Mouse (Mus musculus) stomach, embryonic 14.5 days (tissue): ENCODE measurements around the gene Snrnp25. TPM values are rescaled to one million over a fixed set of nuclear protein-coding genes. Genes with fewer than 3 reads are reported as not detected.

ENCODE experiments used
- ATAC-seq: fragments of 200-750 bp; cut with Nextera tagmentation; 2 replicates; pipeline ENCODE4 v1.8.0; 2017; ENCODE audit warnings: low read depth, moderate TSS enrichment; ENCODE audit not compliant: insufficient number of reproducible peaks, insufficient read depth, low FRiP score
- H3K27ac ChIP-seq: fragments of 300-500 bp; sonication (generic); 2 replicates; pipeline ENCODE4 v1.5.1; 2014; ENCODE audit warnings: mild to moderate bottlenecking, low read length, moderate library complexity, mixed read lengths
- H3K27me3 ChIP-seq: fragments of 300-500 bp; sonication (generic); 2 replicates; pipeline ENCODE4 v1.6.1; 2014; ENCODE audit warnings: low read length, control low read depth, mixed read lengths; ENCODE audit not compliant: control insufficient read depth, insufficient read depth
- H3K36me3 ChIP-seq: fragments of 300-500 bp; sonication (generic); 2 replicates; pipeline ENCODE4 v1.6.1; 2014; ENCODE audit warnings: mild to moderate bottlenecking, control low read depth, low read length, moderate library complexity, mixed read lengths; ENCODE audit not compliant: control insufficient read depth, insufficient read depth
- H3K4me1 ChIP-seq: fragments of 300-500 bp; sonication (generic); 2 replicates; pipeline ENCODE4 v1.6.1; 2014; ENCODE audit warnings: low read length, control low read depth, mixed read lengths; ENCODE audit not compliant: control insufficient read depth, insufficient read depth
- H3K4me2 ChIP-seq: fragments of 300-500 bp; sonication (generic); replicated peaks from 2 replicates; pipeline ENCODE4 v1.6.1; 2014; ENCODE audit warnings: low read depth, low read length, control low read depth
- H3K4me3 ChIP-seq: fragments of 300-500 bp; sonication (generic); 2 replicates; pipeline ENCODE4 v1.5.1; 2014; ENCODE audit warnings: low read depth, low read length, control low read depth
- H3K9ac ChIP-seq: fragments of 300-500 bp; sonication (generic); replicated peaks from 2 replicates; pipeline ENCODE4 v1.6.1; 2014; ENCODE audit warnings: low read depth, mild to moderate bottlenecking, control low read depth, low read length, moderate library complexity, mixed read lengths
- H3K9me3 ChIP-seq: fragments of 300-500 bp; sonication (generic); 2 replicates; pipeline ENCODE4 v1.6.1; 2016; ENCODE audit warnings: low read depth, low read length, control low read depth; ENCODE audit not compliant: control insufficient read depth
- WGBS: fragments of 180-500 bp; shearing (Covaris S2); extraction: QIAGEN DNeasy Blood & Tissue Kit; methylation state at CpG from one replicate; pipeline ENCODE4 v1.1.7; 2014; 5-methylcytosine and 5-hydroxymethylcytosine counted together
- polyA plus RNA-seq: library from polyadenylated mRNA; unstranded; fragments of >200 nt; fragmentation: Nextera tagmentation; extraction: Ambion mirVana; gene quantifications from 2 replicates; pipeline ENCODE4 v1.2.1, GENCODE M21; 2014

Snrnp25 gene
- polyA plus RNA-seq, 1 experiment from 2014 or later: 60.4 TPM

DNA sequence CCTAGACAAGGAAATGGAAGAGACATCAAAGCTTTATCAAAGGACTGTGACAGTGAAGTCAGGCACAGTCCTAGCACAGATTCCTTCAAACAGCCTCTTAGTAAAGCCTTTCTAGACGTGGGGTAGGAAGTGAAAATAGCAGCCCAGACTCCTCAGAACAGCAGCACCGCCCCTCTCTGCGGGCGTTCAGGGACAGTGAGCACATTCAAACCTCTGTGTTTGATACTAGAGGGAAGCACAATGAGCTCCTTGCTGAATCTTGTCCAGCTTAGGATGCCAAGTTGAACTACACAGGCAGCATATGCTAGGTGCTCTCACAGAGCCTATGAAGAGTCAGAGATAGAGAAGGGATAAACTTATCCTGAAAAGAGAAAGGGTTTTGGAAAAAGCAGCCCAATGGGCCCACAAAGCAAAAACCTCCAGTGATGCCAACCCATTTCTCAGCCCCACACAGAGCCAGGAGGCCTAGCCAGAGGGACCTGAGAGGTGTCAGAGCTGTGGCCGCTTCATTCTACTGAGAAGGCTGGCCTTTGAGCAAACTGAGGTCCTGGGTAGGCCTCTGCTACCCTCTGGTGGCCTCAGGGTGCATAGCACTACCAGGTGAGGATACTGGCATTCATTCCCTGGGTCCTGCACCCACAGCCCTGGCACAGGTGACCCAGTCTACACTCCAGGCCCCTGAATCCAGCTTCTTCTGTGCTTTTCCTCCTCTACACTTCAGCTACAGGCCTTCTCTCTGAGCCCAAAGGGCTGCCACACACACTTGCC, 33.1 kb downstream of the Snrnp25 start:
- no peaks in the 10 kb centered on the region for H3K27me3 ChIP-seq
- H3K4me1 ChIP-seq: peaks cover 14% of the 10 kb centered on the region; the same call in 1 of the 2 replicates
- 0 out of 2 replicates have a peak, but pooled peaks have one; percentile 51 for ATAC-seq
- H3K36me3 ChIP-seq: peaks cover 21% of the 10 kb centered on the region
- no peaks in the 10 kb centered on the region for H3K9me3 ChIP-seq
- no peak overlapping the region for H3K4me3 ChIP-seq
- H3K27ac ChIP-seq: no peak overlapping the region
- no peak overlapping the region for H3K4me2 ChIP-seq
- no peak overlapping the region for H3K9ac ChIP-seq
- WGBS: 63% methylated on average over 5 of the region's 5 CpGs

DNA sequence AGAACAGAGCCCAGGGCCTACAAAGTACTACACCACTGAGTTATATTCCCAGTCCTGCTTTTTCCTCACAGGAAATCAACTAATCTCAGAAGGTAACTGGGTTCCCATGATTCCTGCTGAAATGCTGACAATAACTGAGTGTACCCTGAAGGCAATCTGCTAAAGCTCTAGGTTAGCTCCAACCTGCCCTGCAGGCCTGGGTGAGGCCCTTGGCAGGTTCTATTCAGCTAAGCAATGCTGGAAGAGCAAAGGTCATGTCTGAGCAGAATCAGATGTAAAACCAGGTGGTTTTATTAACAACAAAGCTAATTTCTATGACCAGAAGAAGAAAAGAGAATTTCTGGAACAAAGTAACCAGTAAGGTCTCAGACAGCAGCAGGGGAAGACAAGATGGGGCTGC, 36.2 kb downstream of the Snrnp25 start:
- H3K9ac ChIP-seq: no peak overlapping the region
- H3K27ac ChIP-seq: no peak overlapping the region
- peaks cover 24% of the 10 kb centered on the region for H3K36me3 ChIP-seq
- no peaks in the 10 kb centered on the region for H3K27me3 ChIP-seq
- H3K4me1 ChIP-seq: peaks cover 3% of the 10 kb centered on the region; the same call in 1 of the 2 replicates
- H3K4me2 ChIP-seq: no peak overlapping the region
- no peak overlapping the region for H3K4me3 ChIP-seq
- H3K9me3 ChIP-seq: no peaks in the 10 kb centered on the region
- ATAC-seq: no peak

DNA sequence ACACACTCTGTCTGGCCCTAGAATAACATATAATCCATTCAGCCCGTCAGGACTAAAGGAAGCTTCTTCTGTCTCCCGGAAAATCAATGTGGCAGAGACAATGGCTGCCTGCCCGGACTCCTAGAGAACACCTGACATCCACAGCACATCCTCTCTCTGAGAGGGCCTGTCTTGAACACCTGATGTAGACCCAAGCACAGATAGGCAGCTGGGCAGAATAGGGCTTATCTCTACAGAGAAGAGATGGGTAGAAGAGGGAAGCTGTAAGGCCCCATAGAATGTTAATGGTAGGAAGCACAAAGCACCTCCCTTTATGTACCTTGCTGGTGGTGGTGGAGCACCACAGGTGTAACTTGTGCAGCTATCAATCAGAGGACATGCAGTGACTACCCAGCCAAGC, 37.0 kb downstream of the Snrnp25 start:
- Histone ChIP-seq H3K27me3 (no peaks in the 10 kb centered on the region), H3K9ac (no peak overlapping the region), H3K9me3 (no peaks in the 10 kb centered on the region), H3K27ac (no peak overlapping the region), H3K4me3 (no peak overlapping the region), H3K36me3 (peaks cover 29% of the 10 kb centered on the region), H3K4me2 (no peak overlapping the region), H3K4me1 (no peaks in the 10 kb centered on the region)
- 85% methylated on average over 3 of the region's 3 CpGs for whole genome bisulfite sequencing
- no peak for ATAC-seq

DNA sequence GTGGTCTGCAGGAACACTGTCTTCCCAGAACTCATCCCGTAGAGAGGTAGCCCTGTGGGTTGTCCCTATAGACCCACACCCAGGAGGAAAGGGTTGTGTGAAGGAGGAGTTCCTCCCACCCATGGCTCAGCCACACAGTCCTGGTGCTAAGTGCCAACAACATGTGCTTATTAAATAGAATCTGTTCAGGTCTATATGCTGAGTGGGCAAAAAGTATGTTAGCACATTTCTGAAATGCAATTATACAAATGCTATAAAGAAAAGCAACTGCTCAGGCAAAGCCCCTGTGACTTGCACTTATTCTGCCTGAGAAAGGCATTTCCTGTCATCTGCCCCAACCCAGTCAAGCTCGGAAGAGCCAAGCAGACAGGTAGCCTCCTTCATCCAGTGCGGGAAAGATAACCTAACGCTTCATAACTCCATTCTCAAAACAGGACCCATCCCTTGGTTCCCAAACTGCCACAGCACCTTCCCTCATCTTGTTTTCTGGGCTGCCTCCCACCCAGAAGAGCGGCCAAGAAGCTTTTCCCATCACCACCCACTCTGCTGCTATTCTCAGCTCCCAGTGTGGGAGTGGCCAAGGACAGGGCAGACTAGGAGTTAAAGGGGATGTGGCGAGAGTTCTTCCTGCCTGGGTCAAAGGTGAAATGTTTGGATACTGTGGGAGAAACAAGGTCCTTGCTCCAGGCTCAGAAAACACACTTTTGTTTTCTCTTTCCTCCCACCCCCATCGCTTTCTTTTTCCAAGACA, 38.2 kb downstream of the Snrnp25 start:
- Histone ChIP-seq H3K4me2 (no peak overlapping the region), H3K27me3 (no peaks in the 10 kb centered on the region), H3K36me3 (peaks cover 29% of the 10 kb centered on the region), H3K27ac (no peak overlapping the region; the same call in 1 of the 2 replicates), H3K9me3 (no peaks in the 10 kb centered on the region), H3K9ac (no peak overlapping the region), H3K4me1 (no peaks in the 10 kb centered on the region), H3K4me3 (no peak overlapping the region)
- no peak for ATAC-seq
- WGBS: 64% methylated on average over 7 of the region's 7 CpGs

DNA sequence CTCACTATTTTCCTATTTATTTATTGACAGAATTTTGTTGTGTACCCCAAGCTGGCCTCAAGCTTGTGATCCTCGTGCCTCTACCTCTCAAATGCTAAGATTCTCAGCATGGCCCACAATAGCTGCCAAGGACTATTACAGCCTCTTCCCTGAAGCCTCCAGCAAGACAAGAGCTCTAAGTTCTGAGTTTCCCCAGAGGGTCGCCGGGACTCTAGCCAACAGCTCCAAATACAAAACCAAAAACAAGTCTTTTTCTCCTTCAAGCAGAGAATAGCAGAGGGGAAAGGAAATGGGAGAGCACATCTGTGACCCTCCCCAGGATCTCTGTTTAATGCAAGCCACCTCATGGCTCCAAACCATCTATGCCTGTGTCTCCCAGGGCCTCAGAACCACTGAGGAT, 38.8 kb downstream of the Snrnp25 start:
- ATAC-seq: no peak
- whole genome bisulfite sequencing: 79% methylated on average over 3 of the region's 3 CpGs
- Histone ChIP-seq H3K4me1 (no peaks in the 10 kb centered on the region), H3K9ac (no peak overlapping the region), H3K4me3 (no peak overlapping the region), H3K4me2 (no peak overlapping the region), H3K36me3 (peaks cover 29% of the 10 kb centered on the region), H3K27me3 (no peaks in the 10 kb centered on the region), H3K27ac (no peak overlapping the region), H3K9me3 (no peaks in the 10 kb centered on the region)

DNA sequence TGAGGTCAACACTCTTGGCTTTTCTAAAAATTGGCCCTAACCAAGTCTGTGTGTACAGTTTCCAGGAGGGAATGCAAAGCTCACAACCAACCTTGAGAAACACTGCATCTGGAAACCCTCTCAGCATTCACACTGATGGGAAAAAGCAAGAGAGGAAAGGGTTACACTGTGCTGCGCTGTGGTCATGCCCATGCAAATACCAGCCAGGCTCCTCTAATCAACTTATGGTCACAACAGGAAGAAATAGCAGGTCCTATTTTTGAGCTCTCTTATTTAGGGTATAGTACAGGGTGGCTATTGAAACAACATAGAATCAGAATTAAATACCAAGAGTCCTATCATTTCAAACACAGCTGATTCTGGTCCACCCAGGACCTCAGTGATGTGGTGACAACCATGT, 39.4 kb downstream of the Snrnp25 start:
- no peaks in the 10 kb centered on the region for H3K4me1 ChIP-seq
- H3K27ac ChIP-seq: no peak overlapping the region
- H3K36me3 ChIP-seq: peaks cover 35% of the 10 kb centered on the region
- no peak overlapping the region for H3K4me2 ChIP-seq
- 85% methylated on average over 1 of the region's 1 CpGs for WGBS
- H3K9ac ChIP-seq: no peak overlapping the region
- ATAC-seq: no peak
- no peaks in the 10 kb centered on the region for H3K9me3 ChIP-seq
- no peaks in the 10 kb centered on the region for H3K27me3 ChIP-seq
- H3K4me3 ChIP-seq: no peak overlapping the region

DNA sequence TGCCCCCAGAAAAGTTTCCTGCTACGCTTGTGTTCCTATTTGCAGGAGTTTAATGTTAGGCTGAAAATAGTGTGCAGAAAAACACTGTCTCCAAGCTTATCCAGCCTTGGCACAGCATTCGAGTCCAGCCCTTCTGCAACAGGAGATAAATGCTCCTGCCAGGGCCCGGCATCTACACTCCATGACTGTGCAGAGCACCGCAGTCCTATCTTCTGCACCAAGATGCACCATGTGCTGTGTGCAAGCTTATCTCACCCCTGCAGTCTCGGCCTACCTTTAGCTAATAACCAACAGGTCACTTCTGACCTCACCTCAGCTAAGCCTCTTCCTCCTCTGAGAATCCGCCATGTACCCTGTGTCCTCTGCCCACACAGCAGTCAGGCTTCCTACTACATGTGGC, 40.4 kb downstream of the Snrnp25 start:
- Histone ChIP-seq H3K4me2 (no peak overlapping the region), H3K4me1 (no peaks in the 10 kb centered on the region), H3K9ac (no peak overlapping the region), H3K27me3 (no peaks in the 10 kb centered on the region), H3K27ac (no peak overlapping the region), H3K36me3 (peaks cover 36% of the 10 kb centered on the region), H3K4me3 (no peak overlapping the region), H3K9me3 (no peaks in the 10 kb centered on the region)
- WGBS: 94% methylated on average over 6 of the region's 6 CpGs
- ATAC-seq: peak; percentile 85; the same call in 1 of the 2 replicates

DNA sequence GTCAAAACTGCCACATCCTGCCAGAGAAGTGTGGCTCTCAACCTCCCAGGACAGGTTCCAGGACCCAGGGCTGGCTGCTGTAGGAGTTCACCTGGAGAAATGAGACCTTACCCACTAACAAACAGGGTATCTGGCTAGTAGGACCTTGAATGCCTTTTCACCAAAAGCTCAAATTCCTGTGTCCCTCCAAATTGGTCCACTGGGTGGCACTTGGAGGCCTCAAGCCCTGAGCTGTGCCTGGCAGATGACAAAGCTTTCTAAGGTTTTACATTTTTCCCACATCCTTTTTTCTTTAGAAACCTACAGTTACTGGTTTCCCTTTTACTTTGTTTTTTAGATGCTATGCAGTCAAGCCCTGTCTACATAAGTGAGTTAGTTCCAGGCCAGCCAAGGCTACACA, 41.9 kb downstream of the Snrnp25 start:
- no peak overlapping the region for H3K4me3 ChIP-seq
- H3K27ac ChIP-seq: no peak overlapping the region
- no peaks in the 10 kb centered on the region for H3K9me3 ChIP-seq
- H3K4me2 ChIP-seq: no peak overlapping the region
- no peak for ATAC-seq
- H3K27me3 ChIP-seq: no peaks in the 10 kb centered on the region
- H3K4me1 ChIP-seq: no peaks in the 10 kb centered on the region
- H3K9ac ChIP-seq: no peak overlapping the region
- peaks cover 42% of the 10 kb centered on the region for H3K36me3 ChIP-seq
